Mouse (Mus musculus) liver, postnatal 0 days (tissue): ENCODE measurements around the gene Rnft2. TPM values are rescaled to one million over a fixed set of nuclear protein-coding genes. Genes with fewer than 3 reads are reported as not detected.
A peak's percentile ranks its signal among the peaks of the same experiment; 100 is the strongest.

ENCODE experiments used
- ATAC-seq: fragments of 200-750 bp; cut with Nextera tagmentation; 2 replicates; pipeline ENCODE4 v1.8.0; 2017; ENCODE audit warnings: mild to moderate bottlenecking, moderate library complexity
- DNase-seq: peaks from one replicate; pipeline ENCODE4 v3.0.0-alpha.2; 2016
- H3K27ac ChIP-seq: fragments of 300-500 bp; sonication (generic); 2 replicates; pipeline ENCODE4 v1.5.1; 2014; ENCODE audit warnings: antibody characterized with exemption, moderate library complexity, mild to moderate bottlenecking, low read depth
- H3K27me3 ChIP-seq: fragments of 300-500 bp; sonication (generic); 2 replicates; pipeline ENCODE4 v1.6.1; 2014; ENCODE audit warnings: low read length, control low read depth, mixed read lengths; ENCODE audit not compliant: insufficient read depth
- H3K36me3 ChIP-seq: fragments of 300-500 bp; sonication (generic); replicated peaks from 2 replicates; pipeline ENCODE4 v1.6.1; 2014; ENCODE audit warnings: mild to moderate bottlenecking, control low read depth, low read length, moderate library complexity, mixed read lengths; ENCODE audit not compliant: insufficient read depth
- H3K4me1 ChIP-seq: fragments of 300-500 bp; sonication (generic); 2 replicates; pipeline ENCODE4 v1.6.1; 2014; ENCODE audit warnings: antibody characterized with exemption, mild to moderate bottlenecking, control low read depth; ENCODE audit not compliant: insufficient read depth
- H3K4me2 ChIP-seq: fragments of 300-500 bp; sonication (generic); 2 replicates; pipeline ENCODE4 v1.6.1; 2014; ENCODE audit warnings: low read depth, mild to moderate bottlenecking, low read length, moderate library complexity, mixed read lengths
- H3K4me3 ChIP-seq: fragments of 300-500 bp; sonication (generic); 2 replicates; pipeline ENCODE4 v1.5.1; 2014; ENCODE audit warnings: low read depth, low read length
- H3K9ac ChIP-seq: fragments of 300-500 bp; sonication (generic); replicated peaks from 2 replicates; pipeline ENCODE4 v1.6.1; 2014; ENCODE audit warnings: mild to moderate bottlenecking, moderate library complexity
- H3K9me3 ChIP-seq: fragments of 300-500 bp; sonication (generic); 2 replicates; pipeline ENCODE4 v1.6.1; 2016; ENCODE audit warnings: mild to moderate bottlenecking, control low read depth, low read length, mixed read lengths
- CTCF ChIP-seq: sonication (generic); IDR thresholded peaks from 2 replicates; pipeline ENCODE4 v1.5.1; 2016; ENCODE audit warnings: antibody characterized with exemption, low read depth
- EP300 ChIP-seq: IDR thresholded peaks from 2 replicates; pipeline ENCODE4 v1.6.1; 2016; ENCODE audit warnings: antibody characterized with exemption, low read depth, mild to moderate bottlenecking
- WGBS: fragments of 180-500 bp; shearing (Covaris S2); extraction: QIAGEN DNeasy Blood & Tissue Kit; methylation state at CpG from one replicate; pipeline ENCODE4 v1.1.7; 2014; ENCODE audit not compliant: insufficient replicate concordance; 5-methylcytosine and 5-hydroxymethylcytosine counted together
- polyA plus RNA-seq: library from polyadenylated mRNA; unstranded; fragments of >200 nt; fragmentation: Nextera tagmentation; extraction: Ambion mirVana; gene quantifications from 2 replicates; pipeline ENCODE4 v1.2.1, GENCODE M21; 2015

Rnft2 gene
- polyA plus RNA-seq, 1 experiment from 2014 or later = not detected

DNA sequence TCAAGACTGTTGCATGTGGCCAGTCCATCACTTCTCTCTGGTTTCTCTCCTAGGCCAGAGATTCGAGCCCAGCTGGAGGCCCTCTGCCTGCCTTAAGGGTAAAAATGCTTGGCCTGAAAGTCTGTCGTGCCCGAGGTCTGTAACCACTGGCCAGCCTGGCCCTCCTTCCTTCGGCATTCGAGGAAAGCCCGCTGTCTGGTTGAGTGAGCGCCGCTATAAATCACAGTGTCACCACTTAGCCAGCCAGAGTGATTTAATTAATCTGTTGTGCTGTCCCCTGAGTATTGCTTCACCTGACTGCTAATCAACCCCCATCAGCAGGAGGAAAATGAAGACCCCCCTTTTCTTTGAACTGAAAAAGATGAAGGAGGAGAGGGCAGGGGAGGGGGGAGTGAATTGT is 31.8 kb upstream of the Rnft2 start:
- Histone ChIP-seq H3K4me1 (peaks cover 4% of the 10 kb centered on the region), H3K27me3 (peaks cover 2% of the 10 kb centered on the region; the same call in 1 of the 2 replicates), H3K36me3 (no peaks in the 10 kb centered on the region), H3K9ac (no peak overlapping the region), H3K27ac (no peak overlapping the region), H3K4me3 (no peak overlapping the region), H3K9me3 (no peaks in the 10 kb centered on the region), H3K4me2 (no peak overlapping the region)
- DNase-seq (no peak), ATAC-seq (no peak)
- TF ChIP-seq CTCF = no peak
- TF ChIP-seq EP300 = no peak
- WGBS = 43% methylated on average over 8 of the region's 8 CpGs

DNA sequence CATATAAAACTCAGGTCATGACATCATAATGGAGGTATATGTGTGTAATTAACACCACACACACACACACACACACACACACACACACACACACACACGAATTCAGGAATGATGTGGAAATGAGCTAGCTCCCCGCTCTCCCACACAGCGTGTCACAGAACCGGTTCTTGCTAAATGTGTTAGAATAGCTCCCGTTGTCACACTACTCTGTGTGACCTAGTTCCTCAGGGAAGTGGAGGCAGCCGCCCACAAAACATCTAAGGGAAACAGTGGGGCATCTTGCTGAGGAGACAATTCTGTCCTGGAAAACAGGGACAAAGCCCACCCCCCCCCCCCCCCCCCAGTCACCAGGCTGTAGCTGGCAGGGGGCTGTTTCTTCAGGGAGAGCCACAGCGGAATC is 31.4 kb upstream of the Rnft2 start:
- ATAC-seq (no peak), DNase-seq (no peak)
- Histone ChIP-seq H3K9ac (no peak overlapping the region), H3K36me3 (no peaks in the 10 kb centered on the region), H3K4me2 (no peak overlapping the region), H3K4me1 (peaks cover 4% of the 10 kb centered on the region), H3K27ac (no peak overlapping the region), H3K27me3 (peaks cover 3% of the 10 kb centered on the region; the same call in 1 of the 2 replicates), H3K4me3 (no peak overlapping the region), H3K9me3 (no peaks in the 10 kb centered on the region)
- TF ChIP-seq EP300 (no peak), CTCF (no peak)
- WGBS = 60% methylated on average over 7 of the region's 7 CpGs

DNA sequence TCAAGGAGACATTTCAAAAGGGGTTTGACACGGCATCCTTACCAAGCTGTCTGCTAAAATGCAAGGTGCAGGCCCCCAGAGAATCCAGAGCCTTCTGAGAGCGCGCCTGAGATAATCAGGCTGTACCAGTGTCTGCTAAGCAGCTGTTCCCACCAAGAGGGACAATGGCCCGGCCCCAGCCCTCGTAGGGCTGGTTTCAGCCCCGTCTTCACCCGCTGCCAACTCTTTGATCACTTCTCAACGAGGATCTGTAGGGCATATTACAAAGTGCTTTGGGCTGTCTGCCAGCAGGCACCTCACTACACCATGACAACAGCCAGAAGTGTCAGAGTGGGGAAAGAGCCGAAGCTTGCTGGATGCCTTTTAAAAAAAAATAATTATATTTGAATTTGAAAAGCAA is 29.6 kb upstream of the Rnft2 start:
- H3K9ac ChIP-seq = no peak overlapping the region
- no peak overlapping the region for H3K4me2 ChIP-seq
- WGBS = 53% methylated on average over 9 of the region's 9 CpGs
- ATAC-seq (0 out of 2 replicates have a peak, but pooled peaks have one; percentile 43), DNase-seq (peak; percentile 57)
- TF ChIP-seq EP300 = no peak
- TF ChIP-seq CTCF = no peak
- no peaks in the 10 kb centered on the region for H3K36me3 ChIP-seq
- no peak overlapping the region for H3K27ac ChIP-seq
- H3K27me3 ChIP-seq = peaks cover 5% of the 10 kb centered on the region; the same call in 1 of the 2 replicates
- H3K4me1 ChIP-seq = peaks cover 4% of the 10 kb centered on the region
- no peak overlapping the region for H3K4me3 ChIP-seq
- no peaks in the 10 kb centered on the region for H3K9me3 ChIP-seq

- H3K9me3 ChIP-seq = no peaks in the 10 kb centered on the region
- no peak overlapping the region for H3K4me3 ChIP-seq
- H3K9ac ChIP-seq = no peak overlapping the region
- H3K27ac ChIP-seq = no peak overlapping the region
- no peak for DNase-seq
- 55% methylated on average over 7 of the region's 7 CpGs for WGBS
- ATAC-seq = no peak
- H3K4me2 ChIP-seq = no peak overlapping the region
- H3K4me1 ChIP-seq = peaks cover 4% of the 10 kb centered on the region
- no peak for TF ChIP-seq EP300
- no peak for TF ChIP-seq CTCF
- no peaks in the 10 kb centered on the region for H3K36me3 ChIP-seq
- peaks cover 7% of the 10 kb centered on the region; the same call in 1 of the 2 replicates for H3K27me3 ChIP-seq
These were observed 28.5 kb upstream of the Rnft2 start for GRCm38 (mm10) chr5:118273446-118273845.

DNA sequence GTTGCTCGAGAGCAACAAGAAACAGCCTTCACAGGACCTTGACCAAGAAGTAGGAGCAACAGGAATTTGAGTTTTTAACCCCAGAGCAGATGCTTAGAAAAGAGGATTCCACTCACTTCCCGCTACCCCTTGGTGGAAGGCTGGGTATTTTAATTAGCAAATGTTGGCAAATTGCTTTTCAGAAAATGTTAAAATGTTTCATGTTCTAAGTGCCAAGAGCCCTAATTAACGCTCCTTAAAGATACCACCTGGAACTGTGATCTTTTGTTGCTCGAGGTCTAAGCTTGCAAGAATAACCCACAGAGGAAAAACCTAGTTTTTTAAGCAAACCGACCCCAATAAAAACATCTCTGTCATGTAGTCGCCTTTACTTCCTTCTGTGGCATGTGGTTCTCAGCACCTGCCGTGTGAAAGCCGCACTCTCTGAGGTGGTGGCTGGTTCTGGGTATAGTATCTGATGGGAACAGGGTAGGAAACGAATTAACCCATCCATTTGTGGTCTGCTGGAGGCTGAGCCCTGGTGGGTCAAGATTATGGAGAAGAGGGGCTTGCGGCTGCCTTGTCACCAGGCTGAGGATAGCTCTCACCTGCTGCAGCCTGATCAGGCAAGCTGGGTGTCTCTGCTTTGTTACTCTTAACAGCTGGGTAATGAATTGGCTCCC is 26.7 kb upstream of the Rnft2 start:
- Histone ChIP-seq H3K4me3 (no peak overlapping the region), H3K9me3 (no peaks in the 10 kb centered on the region), H3K27me3 (peaks cover 7% of the 10 kb centered on the region; the same call in 1 of the 2 replicates), H3K27ac (no peak overlapping the region), H3K4me1 (peaks cover 4% of the 10 kb centered on the region), H3K36me3 (no peaks in the 10 kb centered on the region), H3K4me2 (no peak overlapping the region), H3K9ac (no peak overlapping the region)
- ATAC-seq (no peak), DNase-seq (no peak)
- 37% methylated on average over 10 of the region's 10 CpGs for WGBS
- TF ChIP-seq CTCF = no peak

- TF ChIP-seq EP300 = no peak
- peak; percentile 93 for TF ChIP-seq CTCF
- WGBS = 2% methylated on average over 13 of the region's 13 CpGs
- Histone ChIP-seq H3K9ac (no peak overlapping the region), H3K4me2 (no peak overlapping the region), H3K27me3 (peaks cover 7% of the 10 kb centered on the region; the same call in 1 of the 2 replicates), H3K36me3 (no peaks in the 10 kb centered on the region), H3K27ac (no peak overlapping the region), H3K4me1 (peaks cover 11% of the 10 kb centered on the region), H3K9me3 (no peaks in the 10 kb centered on the region), H3K4me3 (no peak overlapping the region)
- DNase-seq (peak; percentile 89), ATAC-seq (peak; percentile 76)
These were observed 24.1 kb upstream of the Rnft2 start for GRCm38 (mm10) chr5:118268987-118269386.
